Mouse (Mus musculus): ENCODE data around the gene Gm21981. TPM values are rescaled to one million over a fixed set of nuclear protein-coding genes. Genes with fewer than 3 reads are reported as not detected.

Gm21981 gene
- polyA plus RNA-seq (2015; fragmentation: Illumina TruSeq; extraction: RNeasy Lipid Tissue Mini Kit (QIAGEN cat#74804); ENCODE audit: insufficient read depth, low read depth, low replicate concordance), result 0.42 TPM

DNA sequence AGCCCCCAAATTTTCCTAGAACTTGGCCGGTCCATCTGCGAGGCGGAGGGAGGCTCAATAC, at the start of gene Gm21981:
Gm21981 (minus strand) TSS at position 14 of the 61 bp plus-strand sequence.

DNA sequence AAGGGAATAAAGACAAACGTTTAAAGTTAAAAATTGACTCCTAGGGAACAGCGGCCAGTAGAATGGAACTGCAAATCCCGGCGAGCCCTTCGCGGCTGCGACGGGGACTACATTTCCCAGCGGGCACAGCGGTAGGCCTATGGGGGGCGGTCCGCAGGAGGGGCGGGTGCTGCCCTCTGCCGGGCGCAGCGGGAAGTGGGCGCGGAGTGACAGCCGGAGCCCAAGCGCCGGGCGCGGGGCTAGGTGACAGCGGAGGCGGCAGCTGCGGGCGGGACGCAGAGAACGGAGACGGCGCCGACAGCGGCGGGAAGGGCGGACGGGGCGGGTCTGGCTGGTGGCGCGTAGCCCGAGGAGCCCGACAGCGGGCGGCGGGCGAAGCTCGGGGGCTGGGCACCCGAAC, 42.6 kb upstream of the Gm21981 start, which contains the start of gene Tfeb:
Tfeb (plus strand) TSS at position 175 of the 400 bp plus-strand sequence.

DNA sequence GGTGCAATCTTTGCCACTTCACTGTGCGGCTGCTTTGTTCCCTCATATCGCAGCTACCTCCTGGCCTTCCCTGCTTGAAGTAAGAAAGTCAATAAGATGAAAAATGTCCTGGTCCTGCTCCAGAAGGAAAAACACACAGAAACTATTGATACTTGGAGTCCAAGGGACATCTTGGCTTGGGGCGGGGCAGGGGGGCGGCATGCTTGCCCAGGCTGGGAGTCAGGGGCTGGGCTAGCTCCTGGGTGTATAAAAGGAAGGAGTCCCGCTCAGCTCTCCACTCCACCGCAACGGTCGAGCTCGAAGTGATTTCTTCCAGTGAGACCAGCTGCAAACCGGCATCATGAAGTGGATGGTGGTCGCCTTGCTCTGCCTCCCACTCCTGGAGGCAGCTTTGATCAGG, 32.3 kb upstream of the Gm21981 start, which contains the start of gene Pgc:
Pgc (plus strand) TSS at position 277 of the 400 bp plus-strand sequence.

DNA sequence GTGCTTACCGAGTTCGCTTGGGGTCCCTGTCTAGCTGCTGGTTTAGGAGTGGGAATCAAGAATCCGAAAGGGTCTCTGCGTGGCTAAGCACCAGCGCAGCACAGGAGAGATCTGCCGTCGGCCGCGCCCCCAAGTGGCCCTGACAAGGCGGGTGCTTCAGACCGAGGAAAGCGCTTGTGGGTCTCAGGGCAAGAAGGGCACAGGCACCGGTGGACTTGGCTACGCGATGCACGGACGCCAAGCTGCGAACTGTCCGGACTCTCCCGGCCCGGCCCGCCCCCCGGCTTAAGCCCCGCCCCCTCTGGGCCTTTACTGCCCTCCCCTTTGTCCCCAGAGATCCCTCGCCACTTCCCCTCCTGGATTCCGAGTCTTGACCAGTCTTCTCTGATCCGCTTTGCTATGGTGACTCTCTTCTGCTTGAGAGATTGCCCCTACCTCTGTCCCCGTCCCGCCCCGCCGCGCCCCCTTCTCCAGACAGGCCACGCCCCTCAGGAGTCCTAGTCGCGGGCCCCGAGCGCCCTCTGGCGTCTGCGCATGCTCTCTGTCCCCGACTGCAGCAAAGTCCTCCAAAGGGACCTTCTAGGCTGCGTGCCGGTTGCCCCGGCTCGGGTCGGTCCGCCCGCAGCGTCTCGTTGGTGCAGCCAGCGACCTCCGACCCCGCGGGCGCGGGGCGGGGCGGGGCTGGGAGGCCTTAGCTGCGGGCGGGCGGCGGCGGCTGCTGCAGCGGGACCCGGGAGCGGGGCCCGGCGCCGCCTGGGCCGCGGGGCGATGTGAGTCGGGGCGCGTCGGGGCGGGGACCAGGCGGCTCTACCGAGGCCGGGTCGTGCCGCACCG, 465 bp upstream of the Gm21981 start, which contains the start of gene Prickle4:
Prickle4 (minus strand) TSS at position 234 of the 834 bp plus-strand sequence.

DNA sequence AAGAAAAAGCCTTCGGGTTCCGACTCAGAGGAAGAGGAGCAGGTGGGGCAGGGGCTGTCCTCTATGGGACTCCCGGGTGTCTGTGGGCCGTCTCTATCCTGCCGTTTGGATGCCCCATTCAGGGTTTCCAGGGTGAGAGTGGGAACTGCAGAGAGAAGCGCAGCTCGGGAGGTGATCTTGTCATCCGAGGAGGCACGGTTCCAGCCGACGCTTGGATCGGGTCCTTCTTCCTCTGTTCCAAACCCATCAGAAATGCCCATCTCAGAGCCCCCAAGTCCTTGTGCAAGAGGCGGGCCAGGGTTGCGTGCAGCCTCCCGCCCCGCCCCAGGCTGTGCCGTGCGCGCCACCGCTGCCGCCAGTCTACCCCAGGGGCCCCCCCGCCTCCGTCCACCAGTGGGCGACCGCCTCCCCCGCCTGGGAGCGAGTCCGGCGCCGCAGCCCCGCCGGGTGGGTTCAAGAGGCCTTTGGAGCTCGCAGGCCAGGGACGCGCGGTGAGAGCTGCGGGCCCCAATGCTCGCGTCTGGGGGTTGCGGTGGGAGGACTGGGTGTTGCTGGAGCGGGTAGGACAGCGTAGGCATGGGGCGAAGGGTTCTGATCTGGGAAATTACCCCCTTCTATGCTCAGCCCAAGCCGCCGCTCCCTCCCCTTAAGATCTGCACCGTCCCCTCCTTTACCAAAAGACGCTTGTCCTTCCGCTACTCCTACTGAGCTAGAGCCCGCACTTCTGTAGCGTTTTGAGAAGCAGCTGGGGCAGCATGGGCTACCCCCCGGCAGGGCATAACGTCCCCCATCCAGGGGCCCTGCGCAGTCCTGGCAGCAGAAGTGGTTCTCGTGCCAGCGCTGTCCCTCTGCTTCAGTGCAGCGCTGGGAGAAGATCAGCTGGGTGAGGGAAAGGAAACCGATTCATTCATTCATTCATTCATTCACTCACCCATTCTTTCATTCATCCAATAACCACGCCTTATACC, 5.4 kb downstream of the Gm21981 start, which contains the start of gene Frs3:
Frs3 (plus strand) TSS at position 423 of the 968 bp plus-strand sequence.

DNA sequence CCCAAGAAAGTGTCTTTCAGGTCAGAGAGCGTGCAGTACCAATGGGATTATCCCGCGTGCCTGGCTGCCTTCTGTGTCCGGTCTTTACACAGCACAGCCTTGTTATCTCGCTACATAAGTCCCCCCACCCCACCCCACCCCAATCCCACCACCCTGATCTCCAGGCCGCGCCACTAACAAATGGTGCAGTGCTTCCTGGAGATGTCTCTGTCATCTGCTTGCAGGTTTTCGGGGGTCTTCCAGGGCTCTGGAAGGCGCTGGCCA, 6.0 kb downstream of the Gm21981 start, which contains the start of gene Tomm6:
Tomm6 (minus strand) TSS at position 43 of the 264 bp plus-strand sequence.

Other genes starting within 250 kb of the Gm21981 start
- gene Taf8, start 192.2 kb downstream of the Gm21981 start, polyA plus RNA-seq (2015; fragmentation: Illumina TruSeq; extraction: RNeasy Lipid Tissue Mini Kit (QIAGEN cat#74804); ENCODE audit: insufficient read depth, low read depth, low replicate concordance), result 7.5 TPM
- 26.9 TPM for gene Ccnd3, start 189.4 kb downstream of the Gm21981 start, polyA plus RNA-seq (2015; fragmentation: Illumina TruSeq; extraction: RNeasy Lipid Tissue Mini Kit (QIAGEN cat#74804); ENCODE audit: insufficient read depth, low read depth, low replicate concordance)
- 2.4 TPM for gene Bysl, start 83.0 kb downstream of the Gm21981 start, polyA plus RNA-seq (2015; fragmentation: Illumina TruSeq; extraction: RNeasy Lipid Tissue Mini Kit (QIAGEN cat#74804); ENCODE audit: insufficient read depth, low read depth, low replicate concordance)
- 12.8 TPM for gene Med20, start 82.9 kb downstream of the Gm21981 start, polyA plus RNA-seq (2015; fragmentation: Illumina TruSeq; extraction: RNeasy Lipid Tissue Mini Kit (QIAGEN cat#74804); ENCODE audit: insufficient read depth, low read depth, low replicate concordance)
- not detected for gene Gm20517, start 82.9 kb downstream of the Gm21981 start, polyA plus RNA-seq (2015; fragmentation: Illumina TruSeq; extraction: RNeasy Lipid Tissue Mini Kit (QIAGEN cat#74804); ENCODE audit: insufficient read depth, low read depth, low replicate concordance)
- gene Usp49, start 63.8 kb downstream of the Gm21981 start, polyA plus RNA-seq (2015; fragmentation: Illumina TruSeq; extraction: RNeasy Lipid Tissue Mini Kit (QIAGEN cat#74804); ENCODE audit: insufficient read depth, low read depth, low replicate concordance), result 1.1 TPM
- 71.8 TPM for gene Tomm6, start 6.1 kb downstream of the Gm21981 start, polyA plus RNA-seq (2015; fragmentation: Illumina TruSeq; extraction: RNeasy Lipid Tissue Mini Kit (QIAGEN cat#74804); ENCODE audit: insufficient read depth, low read depth, low replicate concordance)
- gene Frs3, start 5.4 kb downstream of the Gm21981 start, polyA plus RNA-seq (2015; fragmentation: Illumina TruSeq; extraction: RNeasy Lipid Tissue Mini Kit (QIAGEN cat#74804); ENCODE audit: insufficient read depth, low read depth, low replicate concordance), result 1.5 TPM
- 2.3 TPM for gene Prickle4, start 281 bp upstream of the Gm21981 start, polyA plus RNA-seq (2015; fragmentation: Illumina TruSeq; extraction: RNeasy Lipid Tissue Mini Kit (QIAGEN cat#74804); ENCODE audit: insufficient read depth, low read depth, low replicate concordance)
- not detected for gene Pgc, start 32.4 kb upstream of the Gm21981 start, polyA plus RNA-seq (2015; fragmentation: Illumina TruSeq; extraction: RNeasy Lipid Tissue Mini Kit (QIAGEN cat#74804); ENCODE audit: insufficient read depth, low read depth, low replicate concordance)
- gene Tfeb, start 42.6 kb upstream of the Gm21981 start, polyA plus RNA-seq (2015; fragmentation: Illumina TruSeq; extraction: RNeasy Lipid Tissue Mini Kit (QIAGEN cat#74804); ENCODE audit: insufficient read depth, low read depth, low replicate concordance), result 3.0 TPM
- gene Mdfi, start 140.2 kb upstream of the Gm21981 start, polyA plus RNA-seq (2015; fragmentation: Illumina TruSeq; extraction: RNeasy Lipid Tissue Mini Kit (QIAGEN cat#74804); ENCODE audit: insufficient read depth, low read depth, low replicate concordance), result 1.0 TPM
- 8.8 TPM for gene Foxp4, start 230.2 kb upstream of the Gm21981 start, polyA plus RNA-seq (2015; fragmentation: Illumina TruSeq; extraction: RNeasy Lipid Tissue Mini Kit (QIAGEN cat#74804); ENCODE audit: insufficient read depth, low read depth, low replicate concordance)